Mouse (Mus musculus) embryonic facial prominence, embryonic 15.5 days (tissue): ENCODE measurements around the gene Hcn2. TPM values are rescaled to one million over a fixed set of nuclear protein-coding genes. Genes with fewer than 3 reads are reported as not detected.
"Not testable (repeated sequence)": the region's sequence is repeated elsewhere in the genome, so short reads cannot be mapped to it uniquely, and the experiment has no call there.

Source experiments
- ATAC-seq: fragments of 200-750 bp; cut with Nextera tagmentation; 2 replicates; pipeline ENCODE4 v1.8.0; 2017; ENCODE audit warnings: low read depth, moderate TSS enrichment; ENCODE audit not compliant: insufficient number of reproducible peaks, low FRiP score, low TSS enrichment
- H3K27ac ChIP-seq: fragments of 300-500 bp; sonication (generic); replicated peaks from 2 replicates; pipeline ENCODE4 v1.5.1; 2015; ENCODE audit warnings: mild to moderate bottlenecking, inconsistent platforms
- H3K27me3 ChIP-seq: fragments of 300-500 bp; sonication (generic); 2 replicates; pipeline ENCODE4 v1.6.1; 2015; ENCODE audit warnings: inconsistent platforms
- H3K36me3 ChIP-seq: fragments of 300-500 bp; sonication (generic); 2 replicates; pipeline ENCODE4 v1.6.1; 2015; ENCODE audit warnings: mild to moderate bottlenecking, inconsistent platforms
- H3K4me1 ChIP-seq: fragments of 300-500 bp; sonication (generic); 2 replicates; pipeline ENCODE4 v1.6.1; 2015; ENCODE audit warnings: inconsistent platforms
- H3K4me2 ChIP-seq: fragments of 300-500 bp; sonication (generic); replicated peaks from 2 replicates; pipeline ENCODE4 v1.6.1; 2015; ENCODE audit warnings: mild to moderate bottlenecking, inconsistent platforms
- H3K4me3 ChIP-seq: fragments of 300-500 bp; sonication (generic); replicated peaks from 2 replicates; pipeline ENCODE4 v1.5.1; 2015; ENCODE audit warnings: mild to moderate bottlenecking, inconsistent platforms
- H3K9ac ChIP-seq: fragments of 300-500 bp; sonication (generic); 2 replicates; pipeline ENCODE4 v1.6.1; 2015; ENCODE audit warnings: inconsistent platforms
- H3K9me3 ChIP-seq: fragments of 300-500 bp; sonication (generic); replicated peaks from 2 replicates; pipeline ENCODE4 v1.6.1; 2016; ENCODE audit warnings: inconsistent platforms
- WGBS: fragments of 180-500 bp; shearing (Covaris S2); methylation state at CpG from one replicate; pipeline ENCODE4 v1.1.7; 2015; 5-methylcytosine and 5-hydroxymethylcytosine counted together
- polyA plus RNA-seq: library from polyadenylated mRNA; unstranded; fragments of >200 nt; fragmentation: Nextera tagmentation; extraction: Ambion mirVana; gene quantifications from 2 replicates; pipeline ENCODE4 v1.2.1, GENCODE M21; 2015

Hcn2 gene
- polyA plus RNA-seq, 1 experiment from 2014 or later, result 0.13 TPM

DNA sequence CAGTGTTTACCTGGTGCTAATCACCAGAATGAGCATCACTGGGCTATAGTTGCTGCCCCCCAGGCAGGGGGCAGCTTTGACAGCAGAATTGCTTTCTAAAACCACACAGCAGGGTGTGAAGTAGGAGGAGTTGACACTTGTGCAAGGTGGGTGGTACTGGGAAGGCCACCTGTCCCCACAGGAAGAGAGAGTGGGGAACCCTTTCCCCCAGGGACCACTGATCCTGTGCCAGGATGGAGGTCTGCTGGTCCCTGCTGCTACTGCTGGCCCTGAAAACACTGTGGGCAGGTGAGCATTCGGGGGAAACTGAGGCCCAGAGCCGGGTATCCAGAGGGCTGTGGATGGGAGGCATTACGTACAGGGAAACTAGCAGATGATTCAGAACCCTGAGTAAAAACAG lies 27.3 kb upstream of the Hcn2 start:
- no peak overlapping the region for H3K4me3 ChIP-seq
- H3K27me3 ChIP-seq, result no peaks in the 10 kb centered on the region
- peaks cover 3% of the 10 kb centered on the region for H3K4me1 ChIP-seq
- WGBS, result 95% methylated on average over 3 of the region's 3 CpGs
- H3K36me3 ChIP-seq, result peaks cover 51% of the 10 kb centered on the region
- no peak for ATAC-seq
- H3K4me2 ChIP-seq, result no peak overlapping the region
- no peak overlapping the region for H3K27ac ChIP-seq
- H3K9ac ChIP-seq, result no peak overlapping the region
- H3K9me3 ChIP-seq, result no peaks in the 10 kb centered on the region

GRCm38 (mm10) chr10:79691986-79692548 lies 24.4 kb upstream of the Hcn2 start:
- no peak overlapping the region for H3K4me2 ChIP-seq
- no peaks in the 10 kb centered on the region for H3K27me3 ChIP-seq
- peaks cover 23% of the 10 kb centered on the region for H3K36me3 ChIP-seq
- peaks cover 17% of the 10 kb centered on the region for H3K4me1 ChIP-seq
- ATAC-seq, result no peak
- no peak overlapping the region for H3K4me3 ChIP-seq
- no peaks in the 10 kb centered on the region for H3K9me3 ChIP-seq
- H3K27ac ChIP-seq, result no peak overlapping the region
- WGBS, result 93% methylated on average over 2 of the region's 2 CpGs
- H3K9ac ChIP-seq, result no peak overlapping the region

GRCm38 (mm10) chr10:79693580-79694378 lies 22.7 kb upstream of the Hcn2 start:
- peaks cover 6% of the 10 kb centered on the region for H3K36me3 ChIP-seq
- no peak for ATAC-seq
- peaks cover 17% of the 10 kb centered on the region for H3K4me1 ChIP-seq
- H3K27me3 ChIP-seq, result no peaks in the 10 kb centered on the region
- no peak overlapping the region for H3K4me3 ChIP-seq
- H3K27ac ChIP-seq, result no peak overlapping the region
- no peaks in the 10 kb centered on the region for H3K9me3 ChIP-seq
- H3K4me2 ChIP-seq, result no peak overlapping the region
- WGBS, result 70% methylated on average over 12 of the region's 12 CpGs
- H3K9ac ChIP-seq, result no peak overlapping the region

- no peak overlapping the region for H3K9ac ChIP-seq
- no peak overlapping the region for H3K4me3 ChIP-seq
- H3K4me1 ChIP-seq, result peaks cover 17% of the 10 kb centered on the region
- H3K27me3 ChIP-seq, result no peaks in the 10 kb centered on the region
- 89% methylated on average over 6 of the region's 6 CpGs for WGBS
- peaks cover 1% of the 10 kb centered on the region for H3K36me3 ChIP-seq
- H3K4me2 ChIP-seq, result no peak overlapping the region
- no peak overlapping the region for H3K27ac ChIP-seq
- H3K9me3 ChIP-seq, result no peaks in the 10 kb centered on the region
- no peak for ATAC-seq
Observed at GRCm38 (mm10) chr10:79694379-79694655, 22.1 kb upstream of the Hcn2 start.

DNA sequence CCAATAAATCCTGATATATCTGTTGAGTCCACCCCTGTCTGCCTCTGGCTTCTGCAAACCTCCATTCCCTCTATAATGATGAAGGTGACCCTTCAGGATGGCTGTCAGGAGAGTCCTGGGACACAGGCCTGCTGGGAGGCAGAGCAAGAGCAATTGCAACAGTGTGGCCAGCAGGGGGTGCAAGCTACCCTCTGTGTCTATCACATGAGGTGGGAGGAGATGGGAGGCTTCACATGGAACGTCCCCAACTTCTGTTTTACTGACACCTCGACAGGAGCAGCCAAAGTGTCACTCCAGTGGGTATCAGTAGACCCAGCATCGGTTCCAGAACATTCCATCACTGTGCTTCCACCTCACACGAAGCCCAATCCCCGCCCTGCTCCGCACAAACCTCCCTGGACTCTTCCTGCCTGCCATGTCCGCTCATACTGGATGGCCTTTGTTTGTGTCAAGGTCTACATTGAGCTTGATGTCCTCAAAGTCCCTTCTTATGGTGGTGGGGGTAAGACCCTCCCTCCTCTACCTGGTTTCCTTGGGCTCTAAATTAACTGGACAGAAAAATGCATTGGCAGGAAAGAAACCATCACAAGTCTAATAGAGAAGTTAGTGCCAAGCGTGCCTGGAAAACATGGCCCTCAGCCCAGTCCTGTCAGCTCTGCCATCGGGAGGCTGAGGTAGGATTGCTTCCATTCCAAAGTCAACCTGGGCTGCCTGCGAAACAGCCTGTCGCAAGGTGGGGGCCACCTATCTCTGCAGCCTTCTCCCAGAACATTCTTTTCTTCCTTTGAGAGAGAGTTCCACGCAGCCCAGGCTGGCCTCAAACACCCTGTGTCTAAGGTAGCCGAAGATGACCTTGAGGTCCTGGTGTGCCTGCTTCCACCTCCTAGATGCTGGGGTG lies 21.0 kb upstream of the Hcn2 start:
- ATAC-seq, result no peak
- peak overlapping the region; percentile 44 for H3K27ac ChIP-seq
- no peaks in the 10 kb centered on the region for H3K9me3 ChIP-seq
- H3K4me2 ChIP-seq, result no peak overlapping the region; the same call in 1 of the 2 replicates
- no peak overlapping the region for H3K4me3 ChIP-seq
- H3K4me1 ChIP-seq, result peaks cover 17% of the 10 kb centered on the region
- H3K9ac ChIP-seq, result no peak overlapping the region
- 54% methylated on average over 13 of the region's 13 CpGs for WGBS
- H3K36me3 ChIP-seq, result no peaks in the 10 kb centered on the region
- no peaks in the 10 kb centered on the region for H3K27me3 ChIP-seq

GRCm38 (mm10) chr10:79696129-79696651 lies 20.2 kb upstream of the Hcn2 start:
- no peaks in the 10 kb centered on the region for H3K27me3 ChIP-seq
- H3K4me2 ChIP-seq, result no peak overlapping the region; the same call in 1 of the 2 replicates
- H3K4me1 ChIP-seq, result peaks cover 20% of the 10 kb centered on the region
- H3K4me3 ChIP-seq, result no peak overlapping the region
- 22% methylated on average over 9 of the region's 9 CpGs for WGBS
- no peaks in the 10 kb centered on the region for H3K36me3 ChIP-seq
- no peaks in the 10 kb centered on the region for H3K9me3 ChIP-seq
- H3K9ac ChIP-seq, result no peak overlapping the region
- peak overlapping the region; percentile 44 for H3K27ac ChIP-seq
- ATAC-seq, result no peak

- Histone ChIP-seq H3K27ac (no peak overlapping the region), H3K9ac (no peak overlapping the region), H3K27me3 (no peaks in the 10 kb centered on the region), H3K4me3 (no peak overlapping the region), H3K4me2 (no peak overlapping the region), H3K9me3 (no peaks in the 10 kb centered on the region), H3K4me1 (peaks cover 26% of the 10 kb centered on the region), H3K36me3 (no peaks in the 10 kb centered on the region)
- no peak for ATAC-seq
- 77% methylated on average over 6 of the region's 6 CpGs for WGBS
Observed at GRCm38 (mm10) chr10:79697916-79698315, 18.5 kb upstream of the Hcn2 start.

DNA sequence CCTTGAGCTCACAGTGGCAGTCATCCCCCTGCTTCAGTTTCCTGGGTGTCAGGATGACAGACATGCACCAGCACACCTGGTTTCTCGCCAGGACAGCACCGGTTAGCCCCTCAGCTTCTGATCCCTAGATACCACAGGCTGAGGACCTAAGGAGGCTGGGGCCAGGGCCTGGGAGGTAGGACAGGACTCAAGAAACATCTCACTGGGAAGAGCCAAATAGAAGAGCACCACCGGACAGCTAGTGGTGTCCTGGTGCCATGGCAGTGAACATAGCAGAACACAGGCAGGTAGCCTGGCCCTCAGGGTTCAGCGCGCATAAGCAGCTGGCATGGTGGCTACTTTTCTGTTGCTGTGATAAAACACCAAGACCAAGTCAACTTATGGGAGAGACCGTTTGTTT lies 18.0 kb upstream of the Hcn2 start:
- WGBS, result 90% methylated on average over 6 of the region's 6 CpGs
- ATAC-seq, result no peak

GRCm38 (mm10) chr10:79700676-79701075 lies 15.8 kb upstream of the Hcn2 start:
- 35% methylated on average over 7 of the region's 7 CpGs for WGBS
- Histone ChIP-seq H3K4me2 (no peak overlapping the region), H3K4me1 (peaks cover 30% of the 10 kb centered on the region), H3K36me3 (no peaks in the 10 kb centered on the region), H3K27ac (peak overlapping the region; percentile 55; the same call in 1 of the 2 replicates), H3K9me3 (no peaks in the 10 kb centered on the region), H3K9ac (peak overlapping the region; percentile 1; the same call in 1 of the 2 replicates), H3K4me3 (no peak overlapping the region), H3K27me3 (no peaks in the 10 kb centered on the region)
- no peak for ATAC-seq

More for the DNA sequence above, 18.0 kb upstream of the Hcn2 start:
- no peaks in the 10 kb centered on the region for H3K9me3 ChIP-seq
- H3K4me3 ChIP-seq, result no peak overlapping the region
- H3K4me2 ChIP-seq, result no peak overlapping the region
- H3K27me3 ChIP-seq, result no peaks in the 10 kb centered on the region
- H3K9ac ChIP-seq, result no peak overlapping the region
- H3K27ac ChIP-seq, result no peak overlapping the region
- H3K4me1 ChIP-seq, result peaks cover 26% of the 10 kb centered on the region
- H3K36me3 ChIP-seq, result no peaks in the 10 kb centered on the region

- ATAC-seq, result no peak
- no peak overlapping the region for H3K9ac ChIP-seq
- H3K36me3 ChIP-seq, result no peaks in the 10 kb centered on the region
- H3K4me1 ChIP-seq, result peaks cover 32% of the 10 kb centered on the region
- H3K27me3 ChIP-seq, result no peaks in the 10 kb centered on the region
- H3K27ac ChIP-seq, result peak overlapping the region; percentile 55; the same call in 1 of the 2 replicates
- H3K4me3 ChIP-seq, result no peak overlapping the region
- H3K4me2 ChIP-seq, result no peak overlapping the region
- no peaks in the 10 kb centered on the region for H3K9me3 ChIP-seq
- WGBS, result 44% methylated on average over 10 of the region's 10 CpGs
Observed at GRCm38 (mm10) chr10:79701443-79702129, 14.8 kb upstream of the Hcn2 start.

- not testable (repeated sequence) for H3K4me2 ChIP-seq, H3K9me3 ChIP-seq, H3K36me3 ChIP-seq, H3K27me3 ChIP-seq, H3K27ac ChIP-seq, H3K9ac ChIP-seq, ATAC-seq, H3K4me3 ChIP-seq
- 85% methylated on average over 4 of the region's 4 CpGs for WGBS
- peaks cover 42% of the 10 kb centered on the region for H3K4me1 ChIP-seq
Observed at GRCm38 (mm10) chr10:79702970-79703369, 13.5 kb upstream of the Hcn2 start.
